Comparison of ENCODE assay signal across 12 mouse cellular contexts in genomic region chr7:18884745-18885422, GRCm38 (mm10). TPM values are rescaled to one million over a fixed set of nuclear protein-coding genes. Genes with fewer than 3 reads are reported as not detected.
DNase-seq lines count a peak whose midpoint lies in the region; ATAC-seq and TF ChIP-seq lines count a peak whose summit lies in the region.
"Had no signal": no experiment of that assay in that cellular context is flagged by ENCODE, and none has a peak within 500 bp of the region (broad histone marks: within the 10 kb centered on the region; RNA-seq: fewer than 3 reads in every experiment).

No protein-coding gene starts in this region.

- no peak overlapping the region for H3K4me2 ChIP-seq in limb, embryonic 13.5 days (replicated peaks)

- peaks cover 9% of the 10 kb centered on the region for H3K36me3 ChIP-seq in limb, embryonic 13.5 days
- H3K36me3 ChIP-seq: heart, embryonic 10.5 days had no signal

- TF ChIP-seq CTCF in layer of hippocampus, adult 2 months (conservative IDR thresholded peaks at IDR 0.05): no peak

- 54% methylated on average over 13 of the region's 13 CpGs for WGBS in limb, embryonic 13.5 days

- no peaks in the 10 kb centered on the region for H3K27me3 ChIP-seq in limb, embryonic 13.5 days

- DNase-seq in layer of hippocampus, adult 2 months (ENCODE audit: low spot score in 2 of 2): no peak
- DNase-seq in layer of hippocampus, adult 11-12 months (ENCODE audit: low spot score): no peak
- peak; percentile 75 for DNase-seq in 416B (ENCODE audit: low read depth)
- peak; percentile 71 for DNase-seq in ES-CJ7 (ENCODE audit: low read depth, low spot score)
- no peak for DNase-seq in frontal cortex, postnatal 14 days (ENCODE audit: low spot score in 2 of 2)
- DNase-seq in frontal cortex, postnatal 10 days (ENCODE audit: low spot score in 2 of 2): no peak
- no peak for DNase-seq in thymus, postnatal 4 days
- DNase-seq: kidney, postnatal 10 days; left cerebral cortex, postnatal 4 days had no signal

- no peaks in the 10 kb centered on the region for H3K9me3 ChIP-seq in limb, embryonic 13.5 days
- H3K9me3 ChIP-seq: heart, embryonic 10.5 days had no signal

- H3K27ac ChIP-seq in layer of hippocampus, adult 2 months: peak overlapping the region; percentile 68; the same call in 1 of the 2 replicates
- no peak overlapping the region for H3K27ac ChIP-seq in limb, embryonic 13.5 days
- H3K27ac ChIP-seq: heart, embryonic 10.5 days had no signal

- no peak for ATAC-seq in limb, embryonic 13.5 days (ENCODE audit: low FRiP score, low read depth)

- H3K4me1 ChIP-seq in limb, embryonic 13.5 days: no peaks in the 10 kb centered on the region
- H3K4me1 ChIP-seq: heart, embryonic 10.5 days had no signal

- H3K4me3 ChIP-seq in layer of hippocampus, adult 2 months: peak overlapping the region; percentile 22
- no peak overlapping the region for H3K4me3 ChIP-seq in limb, embryonic 13.5 days
- H3K4me3 ChIP-seq: heart, embryonic 10.5 days had no signal

- 0 out of 2 replicates have a peak overlapping the region, but pooled peaks have one; percentile 19 for H3K9ac ChIP-seq in limb, embryonic 13.5 days

RNA-seq across cellular contexts. Expression of gene Pglyrp1, which starts 13.8 kb away (rescaled TPM):
- total RNA-seq in layer of hippocampus, adult 2 months (2021): 10 to 100 TPM; 15.1 to 15.2 TPM
- polyA plus RNA-seq in limb, embryonic 13.5 days (2015; fragmentation: Nextera tagmentation; extraction: Ambion mirVana): 0.74 and 1.0 TPM in 2 replicates

RNA-seq across cellular contexts. Expression of gene Ccdc61, which starts 25.3 kb away (rescaled TPM):
- 10 to 100 TPM; 10.9 to 12.6 TPM for total RNA-seq in layer of hippocampus, adult 2 months (2021)
- polyA plus RNA-seq in limb, embryonic 13.5 days (2015; fragmentation: Nextera tagmentation; extraction: Ambion mirVana): 32.8 and 34.6 TPM in 2 replicates

RNA-seq across cellular contexts. Expression of gene Nova2, which starts 40.8 kb away (rescaled TPM):
- total RNA-seq in layer of hippocampus, adult 2 months (2021): 10 to 100 TPM; 82.7 to 85.4 TPM
- polyA plus RNA-seq in limb, embryonic 13.5 days (2015; fragmentation: Nextera tagmentation; extraction: Ambion mirVana): 0.33 and 0.41 TPM in 2 replicates

RNA-seq across cellular contexts. Expression of gene Mill2, which starts 45.1 kb away (rescaled TPM):
- total RNA-seq in layer of hippocampus, adult 2 months (2021): 1 to 10 TPM; 2.3 to 2.6 TPM
- polyA plus RNA-seq in limb, embryonic 13.5 days (2015; fragmentation: Nextera tagmentation; extraction: Ambion mirVana): 0.17 and 0.23 TPM in 2 replicates
- polyA plus RNA-seq: forebrain, embryonic 11.5 days had no signal

Comparison
In these comparisons a context has a peak if more than half of its experiments do, and no peak if none do; other contexts are left out.
1. DNase-seq: peak in 416B (single experiment) and ES-CJ7 (single experiment); none in layer of hippocampus, adult 2 months (0 of 2), layer of hippocampus, adult 11-12 months (single experiment), frontal cortex, postnatal 14 days (0 of 2), frontal cortex, postnatal 10 days (0 of 2) and thymus, postnatal 4 days (single experiment).